Mouse (Mus musculus) MN1 (cell line): ENCODE data around the gene Pick1.

Source experiments
- DNase-seq: peaks from one replicate; pipeline ENCODE4 v3.0.0-alpha.2; 2016; ENCODE audit warnings: low spot score

The Pick1 gene

DNA sequence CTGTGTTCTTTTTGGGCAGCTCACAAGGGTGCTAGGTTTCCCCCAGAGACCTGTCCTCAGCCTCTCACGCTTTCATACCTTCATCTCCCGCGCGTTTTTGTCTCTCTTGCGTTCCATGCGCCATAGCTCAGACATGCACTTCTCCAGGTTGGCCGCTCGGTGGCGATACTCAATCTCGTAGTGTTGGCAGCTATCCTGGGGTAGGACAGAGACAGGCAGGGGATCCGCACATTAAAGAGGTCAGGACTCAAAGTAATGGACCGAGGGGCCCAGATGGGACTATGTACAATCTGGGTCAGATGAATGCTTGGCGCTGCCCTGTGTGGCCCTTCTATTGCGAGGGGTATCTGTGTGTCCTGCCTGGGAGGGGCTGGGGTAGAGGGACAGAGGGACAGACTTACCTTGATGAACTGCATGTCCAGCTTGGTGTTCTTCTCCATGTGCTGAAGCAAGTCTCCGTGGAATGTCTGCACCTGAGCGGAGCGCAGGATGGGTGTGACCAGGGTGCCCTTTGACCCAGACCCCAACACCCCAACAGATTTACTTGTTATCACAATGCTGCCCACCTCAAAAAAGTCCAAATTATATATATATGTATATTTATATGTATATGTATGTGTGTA, 42.3 kb downstream of the Pick1 start:
- DNase-seq, result peak; percentile 81

DNA sequence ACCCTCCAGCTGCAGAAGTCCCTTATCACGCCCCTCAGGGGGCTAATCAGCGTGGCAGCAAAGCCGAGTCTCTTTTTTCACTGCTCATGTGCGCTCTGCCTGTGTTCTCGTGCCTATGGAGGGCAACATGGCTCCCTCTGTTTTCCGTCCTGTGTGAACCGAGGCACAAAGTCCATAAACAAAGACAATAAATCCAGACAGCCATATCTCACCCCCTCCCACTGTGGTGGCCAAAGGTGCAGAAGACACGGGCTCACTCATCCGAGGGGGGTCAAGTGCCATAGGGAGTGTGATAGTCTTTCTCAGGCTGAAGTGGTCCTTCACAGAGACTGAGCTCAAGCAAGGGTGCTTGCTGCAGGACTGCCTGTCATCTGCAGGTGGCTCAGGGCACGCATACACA, 44.0 kb downstream of the Pick1 start:
- no peak for DNase-seq

DNA sequence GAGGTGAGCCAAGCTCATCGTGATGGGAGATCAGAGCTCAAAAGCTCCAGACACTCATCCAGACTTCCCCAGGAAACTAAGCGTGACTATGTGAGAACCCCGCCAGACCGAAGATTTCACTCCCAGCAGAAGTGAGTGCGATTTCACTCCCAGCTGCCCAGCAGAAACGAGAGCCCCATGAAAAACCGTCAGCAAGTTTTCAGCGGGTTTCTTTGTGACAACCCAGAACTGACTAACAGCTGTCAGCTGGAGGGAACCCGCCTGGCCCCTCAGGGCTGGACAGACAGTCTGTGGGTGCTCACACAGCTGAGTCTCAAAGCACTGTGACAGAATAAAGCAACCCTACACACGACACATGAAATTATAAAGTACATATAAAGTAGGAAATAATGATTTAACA, 48.8 kb downstream of the Pick1 start:
- no peak for DNase-seq

DNA sequence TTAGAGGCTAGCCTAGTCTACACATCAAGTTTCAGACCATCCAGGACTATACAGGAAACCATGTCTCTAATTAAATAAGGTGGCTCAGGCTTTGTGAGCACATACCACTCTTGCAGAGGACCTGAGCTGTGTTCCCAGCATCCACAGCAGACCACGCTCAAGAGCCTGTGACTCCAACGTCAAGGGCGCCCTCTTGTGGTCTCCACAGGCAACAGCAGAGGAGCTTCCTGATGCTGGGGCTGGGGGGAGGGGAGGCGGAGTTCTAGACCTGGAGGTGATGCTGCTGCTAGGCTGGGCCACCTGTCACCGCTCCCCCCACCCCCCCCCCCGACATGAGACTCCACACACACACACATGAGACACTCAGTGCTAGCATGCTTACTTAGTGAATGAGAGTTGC, 51.2 kb downstream of the Pick1 start:
- peak; percentile 44 for DNase-seq

DNA sequence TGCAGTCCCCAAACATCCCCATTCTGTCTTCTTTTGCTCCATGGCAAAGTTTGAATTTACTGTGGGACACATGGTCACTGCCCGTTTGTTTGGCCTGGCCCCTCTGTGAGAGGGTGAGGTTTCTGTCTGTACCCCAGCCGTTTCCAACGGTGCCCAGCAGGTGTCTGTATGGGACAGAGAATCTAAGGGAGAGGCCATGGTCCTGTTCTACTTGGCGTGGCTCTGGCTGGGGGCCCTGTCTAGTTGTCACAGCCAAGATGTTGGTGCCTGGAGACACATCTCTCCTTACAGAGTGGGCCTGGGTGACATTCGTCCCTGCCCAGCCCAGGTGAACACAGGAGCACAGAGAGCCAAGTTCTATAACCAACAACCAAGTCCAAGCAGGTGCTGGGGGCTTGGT, 51.9 kb downstream of the Pick1 start:
- no peak for DNase-seq

DNA sequence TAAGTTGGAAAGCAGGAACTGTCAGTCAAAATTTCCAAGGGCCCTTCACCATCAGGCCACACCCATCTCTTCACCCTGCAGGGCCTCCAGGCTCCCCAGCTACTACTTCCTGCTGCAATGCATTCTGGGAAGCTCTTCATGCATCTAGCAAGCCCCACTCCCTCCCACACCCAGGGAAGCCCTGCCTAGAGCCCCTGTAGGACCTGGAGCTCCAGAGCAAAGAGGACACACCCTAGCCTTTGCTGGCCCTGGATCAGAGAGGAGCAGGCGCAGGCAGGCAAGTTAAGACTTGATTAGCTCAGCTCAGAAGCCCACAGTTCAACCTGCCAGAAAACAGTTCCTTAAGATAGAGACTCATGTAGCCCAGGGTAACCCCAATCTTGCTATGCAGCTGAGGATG, 52.4 kb downstream of the Pick1 start:
- peak; percentile 59 for DNase-seq

DNA sequence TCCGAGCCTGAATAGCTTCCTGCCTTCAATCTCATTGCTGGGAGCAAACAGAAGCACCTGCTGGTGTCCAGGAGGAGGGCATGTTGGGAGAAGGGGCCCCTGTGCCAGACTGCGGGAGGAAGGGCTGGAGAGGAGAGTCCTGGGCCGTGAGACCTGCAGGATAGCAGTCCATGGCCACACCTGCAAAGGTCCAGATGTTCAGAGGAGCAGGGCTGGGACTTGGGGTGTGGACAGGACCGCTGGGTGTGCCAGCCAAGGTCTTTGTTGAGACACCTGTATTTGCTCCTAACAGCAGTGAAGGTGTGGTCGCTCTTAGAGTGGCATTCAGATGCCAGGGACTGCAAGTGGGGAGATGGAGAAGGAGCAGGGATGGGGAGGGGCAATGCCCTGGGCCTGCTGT, 53.5 kb downstream of the Pick1 start:
- no peak for DNase-seq

DNA sequence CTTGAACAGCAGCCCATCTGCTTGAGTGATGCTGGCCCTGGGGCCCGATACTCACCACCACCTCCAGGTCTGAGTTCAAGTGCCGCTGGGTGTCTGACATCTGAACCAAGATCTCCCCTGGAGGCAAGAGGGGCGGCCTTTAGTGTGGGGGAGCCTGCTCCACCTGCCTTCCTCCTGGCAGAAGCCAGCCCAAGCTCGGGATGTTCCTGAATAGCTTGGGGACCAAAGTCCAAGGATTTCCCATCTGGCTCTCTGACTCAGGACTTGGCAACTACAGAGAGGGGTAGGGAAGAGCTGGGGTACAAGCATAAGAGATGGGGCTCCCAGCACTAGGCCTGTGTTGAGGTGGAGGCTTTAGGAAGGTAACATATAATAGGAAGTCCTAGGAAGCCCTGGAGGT, 54.4 kb downstream of the Pick1 start:
- DNase-seq, result no peak

DNA sequence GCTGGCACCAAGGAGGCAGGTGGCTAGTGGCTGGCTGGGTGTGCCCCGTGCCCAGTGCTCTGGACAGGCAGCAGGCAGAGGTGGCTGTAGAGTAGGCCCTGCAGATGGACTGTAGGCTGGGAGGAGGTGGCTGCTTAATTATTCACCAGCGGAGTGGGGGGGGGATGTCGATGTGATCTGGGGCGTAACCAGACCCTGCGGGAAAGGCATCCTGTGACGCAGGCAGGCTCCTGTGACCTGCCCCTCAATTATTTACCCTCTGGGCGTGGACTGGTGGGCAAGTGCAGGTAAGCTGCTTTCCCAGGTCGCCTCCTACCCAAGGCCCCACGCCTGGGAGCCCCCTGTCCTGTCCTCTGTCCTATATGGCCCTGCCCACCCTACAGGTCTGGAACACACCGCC, 56.4 kb downstream of the Pick1 start, which contains the start of gene Baiap2l2:
TSS of gene Baiap2l2 (minus strand) at position 139 of the 400 bp plus-strand sequence.
- DNase-seq, result no peak

DNA sequence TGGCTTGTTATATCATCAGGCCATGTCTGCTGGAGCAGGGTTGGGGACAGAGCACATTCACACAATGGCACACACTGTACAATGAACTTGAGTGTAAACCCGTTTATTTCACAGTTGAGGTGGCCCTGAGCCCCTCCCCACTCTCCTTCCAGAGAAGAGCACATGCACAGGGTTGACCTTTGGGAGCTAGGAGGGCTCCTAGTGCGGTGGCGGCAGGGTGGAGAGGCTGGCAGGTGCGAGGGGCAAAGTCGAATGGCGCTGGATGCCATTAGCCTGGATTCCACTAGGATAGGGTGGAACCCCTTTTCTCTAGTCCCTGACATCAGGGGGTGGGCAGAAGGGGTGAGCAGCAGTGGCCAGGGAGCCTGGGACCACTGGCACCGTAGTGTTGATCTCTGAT, 57.2 kb downstream of the Pick1 start:
- no peak for DNase-seq

DNA sequence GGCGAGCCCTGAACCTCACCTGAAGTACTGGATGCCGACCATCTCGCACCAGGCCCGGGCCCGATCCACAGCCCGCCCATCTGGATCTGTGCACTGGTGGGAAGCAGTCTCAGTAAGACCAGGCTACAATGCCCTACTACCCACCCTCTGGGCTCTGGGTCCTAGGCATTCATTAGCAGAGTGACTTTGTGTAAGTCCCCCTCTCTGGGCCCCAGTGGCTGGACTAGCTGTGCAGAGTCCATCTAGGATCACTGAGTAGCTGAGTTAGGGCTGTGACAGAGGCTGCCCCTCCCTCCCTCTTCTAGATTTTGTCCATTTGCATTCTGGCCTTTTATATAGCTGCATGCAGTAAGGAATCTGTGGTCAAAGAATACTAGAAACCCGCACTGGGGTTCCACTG, 58.1 kb downstream of the Pick1 start:
- DNase-seq, result no peak

DNA sequence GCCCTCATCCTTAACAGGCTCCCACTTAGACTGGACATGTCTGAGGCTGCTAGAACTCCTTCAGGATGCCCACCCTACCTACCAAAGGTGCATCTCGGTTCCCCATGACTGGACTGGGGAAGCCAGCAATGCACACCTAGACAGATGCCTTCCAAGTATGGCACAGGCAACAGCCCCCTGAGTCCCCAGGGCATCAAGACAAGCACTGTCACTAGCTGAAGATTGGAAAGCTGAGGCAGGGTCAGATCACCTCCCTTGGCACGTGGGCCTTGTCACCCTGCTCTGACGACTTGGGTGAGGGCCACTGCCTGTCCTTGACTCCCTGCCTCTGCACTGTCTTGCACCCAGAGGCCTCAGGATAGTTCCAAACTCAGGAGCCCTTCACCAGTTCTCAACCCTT, 59.4 kb downstream of the Pick1 start:
- no peak for DNase-seq

DNA sequence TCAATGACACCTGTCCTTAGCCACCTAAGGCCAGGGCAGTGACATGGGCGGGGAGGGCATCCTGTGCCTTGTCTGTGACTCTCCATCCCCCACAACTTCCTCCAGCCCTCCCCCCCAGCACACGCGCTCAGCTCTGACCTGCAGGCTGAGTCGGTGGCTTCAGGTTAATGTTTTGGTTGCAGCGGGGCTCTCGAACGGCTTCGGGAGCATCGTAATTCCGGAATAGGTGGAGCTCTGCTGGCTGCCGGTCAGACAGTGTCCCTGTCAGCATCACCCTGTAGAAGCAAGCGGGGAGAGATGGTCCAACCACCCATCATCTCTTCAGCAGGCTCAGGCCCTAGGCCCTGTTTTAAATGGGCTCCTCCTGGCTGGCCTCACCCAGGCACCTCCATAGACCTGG, 60.5 kb downstream of the Pick1 start:
- no peak for DNase-seq

DNA sequence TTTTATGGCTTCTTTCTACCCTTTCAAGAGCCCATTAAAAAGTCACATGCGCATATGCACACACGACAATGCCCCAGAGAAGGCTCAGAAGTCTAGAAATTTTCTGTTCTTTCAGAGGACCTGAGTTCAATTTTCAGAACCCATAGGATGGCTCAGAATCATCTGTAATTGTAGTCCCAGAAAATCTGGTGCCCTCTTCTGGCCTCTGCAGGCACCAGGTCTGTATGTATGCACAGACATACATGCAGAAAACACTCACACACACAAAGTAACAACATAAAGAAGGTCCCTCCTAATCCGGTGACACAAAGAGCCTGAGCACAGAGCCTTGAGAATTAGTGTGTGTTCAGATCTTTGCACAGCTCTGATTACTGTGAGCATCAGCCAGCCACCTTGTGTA, 61.4 kb downstream of the Pick1 start:
- DNase-seq, result no peak

DNA sequence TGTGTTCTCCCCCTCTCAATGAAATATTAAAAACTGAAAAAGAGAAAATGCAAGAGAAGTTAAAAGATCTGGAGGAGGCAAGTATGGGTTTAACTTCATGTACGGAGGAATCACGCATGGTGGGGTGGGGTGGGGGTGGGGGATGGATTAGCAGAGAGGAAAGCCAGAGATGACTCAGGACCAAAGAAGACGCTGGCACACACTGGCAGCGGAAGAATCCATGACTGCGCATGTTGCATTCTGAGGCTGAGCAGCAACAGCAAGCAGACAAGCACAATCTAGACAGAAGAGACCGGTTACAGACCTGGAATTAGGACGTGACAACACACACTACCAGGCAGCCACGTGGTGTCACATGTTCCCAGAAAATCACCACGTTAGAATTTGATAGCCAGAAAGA, 63.8 kb downstream of the Pick1 start:
- DNase-seq, result no peak

DNA sequence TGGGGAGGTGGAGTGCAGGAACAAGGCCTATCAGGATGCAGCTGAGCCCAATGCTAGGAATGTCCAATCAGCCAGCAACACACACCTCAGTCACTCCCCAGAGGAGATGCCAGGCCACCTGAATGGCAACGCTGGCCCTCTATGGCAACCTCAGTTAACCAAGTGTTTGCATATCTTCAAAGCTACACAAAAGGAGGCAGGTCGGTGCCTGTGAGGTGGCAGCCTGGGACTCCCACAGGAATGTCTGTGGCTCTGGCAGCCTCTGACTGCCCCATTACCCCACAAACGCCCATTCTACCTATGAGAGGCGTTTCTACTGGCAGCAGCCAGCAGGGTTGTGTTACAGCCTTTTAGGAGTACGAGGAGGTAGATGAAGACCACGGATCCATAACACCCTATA, 69.6 kb downstream of the Pick1 start:
- DNase-seq, result no peak
